Mouse (Mus musculus) mesoderm, embryonic 11.5 days (tissue): ENCODE results near the gene Abca6.

Source experiments
- DNase-seq: peaks from one replicate; pipeline ENCODE4 v3.0.0-alpha.2; 2012; ENCODE audit warnings: low read depth, low spot score

The Abca6 gene

GRCm38 (mm10) chr11:110196561-110197306, 54.8 kb downstream of the Abca6 start:
- DNase-seq, result no peak

GRCm38 (mm10) chr11:110195310-110195709, 56.3 kb downstream of the Abca6 start:
- no peak for DNase-seq

GRCm38 (mm10) chr11:110171212-110171611, 80.4 kb downstream of the Abca6 start:
- no peak for DNase-seq

- DNase-seq, result peak; percentile 40
Measured at GRCm38 (mm10) chr11:110167459-110168251, 83.9 kb downstream of the Abca6 start, which contains the start of gene Abca9. TSS of gene Abca9 (minus strand) at chr11:110168196.

- no peak for DNase-seq
Measured at GRCm38 (mm10) chr11:110165822-110166221, 85.8 kb downstream of the Abca6 start.

- DNase-seq, result no peak
Measured at GRCm38 (mm10) chr11:110165409-110165808, 86.2 kb downstream of the Abca6 start.

- DNase-seq, result no peak
Measured at GRCm38 (mm10) chr11:110157059-110157458, 94.5 kb downstream of the Abca6 start.

GRCm38 (mm10) chr11:110155985-110156384, 95.6 kb downstream of the Abca6 start:
- no peak for DNase-seq

GRCm38 (mm10) chr11:110147640-110148039, 103.9 kb downstream of the Abca6 start:
- DNase-seq, result no peak

GRCm38 (mm10) chr11:110145421-110145820, 106.2 kb downstream of the Abca6 start:
- no peak for DNase-seq

GRCm38 (mm10) chr11:110130760-110131159, 120.8 kb downstream of the Abca6 start:
- DNase-seq, result no peak
